Mouse (Mus musculus) kidney, adult 2 months (tissue): Measurements from ENCODE around the gene Lipe.

Source experiments
- CTCF ChIP-seq: fragments of 200-500 bp; conservative IDR thresholded peaks from 2 replicates; pipeline ENCODE4 v1.5.1; 2011; ENCODE audit warnings: low read depth, mild to moderate bottlenecking, control low read depth, low read length, moderate library complexity, mixed read lengths; ENCODE audit not compliant: insufficient read depth, insufficient read length
- POLR2A ChIP-seq: fragments of 200-500 bp; IDR thresholded peaks from one replicate; pipeline ENCODE4 v1.6.1; 2011; ENCODE audit warnings: low read depth, low read length, control low read depth

DNA sequence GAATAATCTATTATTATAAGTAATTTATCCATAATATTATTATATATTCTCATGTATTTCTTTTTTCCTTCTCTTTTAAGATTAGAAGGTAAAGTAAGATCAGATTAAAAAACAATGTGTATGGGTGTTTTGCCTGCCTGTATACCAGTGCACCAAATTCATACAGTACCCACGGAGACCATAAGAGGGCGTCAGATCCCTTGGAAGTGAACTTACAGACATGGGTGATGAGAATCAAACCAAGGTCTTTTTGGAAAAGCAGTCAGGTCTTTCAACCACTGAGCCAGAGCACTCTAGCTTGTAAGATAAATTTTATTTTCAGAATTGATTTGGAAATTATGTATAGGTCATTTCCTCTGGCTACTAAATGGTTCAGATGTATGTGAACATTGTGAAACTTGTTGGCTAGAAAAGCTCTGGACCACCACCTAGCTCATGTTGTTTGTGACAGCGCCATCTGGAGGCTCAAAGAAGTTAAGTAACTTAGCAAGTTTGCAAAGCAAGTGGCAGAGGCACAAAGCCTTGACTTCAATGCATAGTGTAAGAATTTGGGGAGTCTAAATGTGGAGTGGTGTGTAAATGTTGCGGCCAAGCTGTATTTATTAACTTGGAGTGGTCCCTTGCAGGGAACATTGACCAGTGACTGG is 10.7 kb upstream of the Lipe start:
- peak; percentile 38 for TF ChIP-seq CTCF
- TF ChIP-seq POLR2A, result no peak
